Mouse (Mus musculus) lung, adult 2 months (tissue): ENCODE results near the gene Hspb1.

Source experiments
- CTCF ChIP-seq: fragments of 200-500 bp; IDR thresholded peaks from 2 replicates; pipeline ENCODE4 v1.5.1; 2011; ENCODE audit warnings: mild to moderate bottlenecking, low read length, control low read depth; ENCODE audit not compliant: insufficient read depth
- POLR2A ChIP-seq: fragments of 200-500 bp; IDR thresholded peaks from 2 replicates; pipeline ENCODE4 v1.6.1; 2011; ENCODE audit warnings: low read depth, mild to moderate bottlenecking, control low read depth, low read length, borderline replicate concordance; ENCODE audit errors: extremely low read depth

GRCm38 (mm10) chr5:135890920-135891319 is 3.2 kb downstream of the Hspb1 start:
- TF ChIP-seq CTCF, result no peak
- TF ChIP-seq POLR2A, result no peak
